ENCODE assay signal across 7 mouse cellular contexts in the genomic region with DNA sequence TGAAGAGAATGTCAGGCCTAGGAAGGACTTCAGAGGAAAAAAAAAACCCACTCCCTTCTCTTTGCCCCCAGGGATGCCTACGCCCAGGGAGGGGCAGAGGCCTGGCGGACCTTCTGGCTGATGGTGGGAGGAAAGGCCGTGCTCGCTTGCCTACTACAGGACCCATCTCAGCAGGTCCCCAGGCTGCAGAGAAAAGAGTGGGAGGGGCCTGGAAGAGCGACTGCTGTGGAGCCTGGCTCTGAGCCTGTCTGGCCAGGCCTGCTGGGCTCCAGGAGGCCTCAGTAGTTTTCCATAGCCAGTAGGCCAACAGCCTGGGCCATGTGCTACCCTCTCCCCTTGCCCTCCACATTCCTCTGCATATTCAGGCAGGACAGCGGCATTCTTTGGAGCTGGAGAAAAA. TPM values are rescaled to one million over a fixed set of nuclear protein-coding genes. Genes with fewer than 3 reads are reported as not detected.
DNase-seq lines count a peak whose midpoint lies in the region.

No protein-coding gene starts in this region.

- DNase-seq in layer of hippocampus, adult 11-12 months (ENCODE audit: low spot score), result peak; percentile 51
- DNase-seq in layer of hippocampus, postnatal 25 days (ENCODE audit: extremely low spot score in 1 of 2, low spot score in 1 of 2), result no peak
- peak; percentile 77 for DNase-seq in NIH3T3 (ENCODE audit: low read depth)
- peak; percentile 14 to 55 for DNase-seq in cerebellum, postnatal 10 days
- DNase-seq in kidney, adult 18-20 months, result peak; percentile 59
- peak; percentile 23 for DNase-seq in right cerebral cortex, postnatal 25 days
- DNase-seq in lung, postnatal 14 days, result no peak

RNA-seq across cellular contexts. Expression of a gene that starts 47.1 kb away (rescaled TPM):
- total RNA-seq in layer of hippocampus, postnatal 25 days (2021), result 1 to 10 TPM in 1 of 2 experiments, under 1 TPM in 1; 0.96 to 1.1 TPM

Comparison
In these comparisons a context has a peak if more than half of its experiments do, and no peak if none do; other contexts are left out.
1. DNase-seq: peak in layer of hippocampus, adult 11-12 months (single experiment), NIH3T3 (single experiment), cerebellum, postnatal 10 days (2 of 2), kidney, adult 18-20 months (single experiment) and right cerebral cortex, postnatal 25 days (single experiment); none in layer of hippocampus, postnatal 25 days (0 of 2) and lung, postnatal 14 days (single experiment).